Mouse (Mus musculus): ENCODE results near the gene Atp10a. TPM values are rescaled to one million over a fixed set of nuclear protein-coding genes. Genes with fewer than 3 reads are reported as not detected.

Gene Atp10a
- 1.5 TPM in 2 replicates for polyA plus RNA-seq (2012; rRNA removed)

DNA sequence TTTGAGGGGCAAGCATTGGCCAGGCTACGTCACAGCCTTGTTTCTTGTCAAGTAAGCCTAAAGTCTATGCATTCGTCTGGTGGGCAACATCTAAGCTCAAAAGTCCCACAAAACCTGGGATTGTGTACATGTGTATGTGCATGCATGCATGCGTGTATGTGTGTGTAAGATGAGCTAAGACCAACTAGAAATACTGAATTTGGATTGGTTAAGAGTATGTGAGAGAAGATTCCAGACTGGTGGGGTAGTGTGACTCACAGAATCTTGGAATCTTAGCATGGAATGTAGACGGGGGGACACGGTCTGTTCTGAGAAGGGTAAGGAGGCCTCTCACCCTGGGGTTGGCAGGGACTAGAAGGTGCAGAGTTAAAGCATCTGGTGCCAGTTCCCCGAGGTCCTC is at the start of gene Atp10a:
Atp10a (plus strand) TSS at position 301 of the 400 bp plus-strand sequence.
- no peaks in the 10 kb centered on the region for H3K27me3 ChIP-seq (replicated peaks; ENCODE audit: control insufficient read depth, insufficient read depth, low read length)
- no peaks in the 10 kb centered on the region for H3K4me1 ChIP-seq (ENCODE audit: control insufficient read depth, insufficient read depth, low read length)
- WGBS: 90% methylated on average over 6 of the region's 6 CpGs
- H3K4me3 ChIP-seq (ENCODE audit: insufficient read depth, low read depth, low read length): no peak within 1 kb of the TSS
- DNase-seq: no peak
- H3K27ac ChIP-seq (ENCODE audit: insufficient read depth, low read depth, low read length): no peak within 1 kb of the TSS
- TF ChIP-seq POLR2A (IDR thresholded peaks at IDR 0.05; ENCODE audit: low read depth, low read length) (no peak), CTCF (conservative IDR thresholded peaks at IDR 0.05; ENCODE audit: insufficient read depth, insufficient read length, low read depth, low read length) (no peak)
- H3K36me3 ChIP-seq (ENCODE audit: control insufficient read depth, insufficient read depth, low read length): no peaks in the 10 kb centered on the region

DNA sequence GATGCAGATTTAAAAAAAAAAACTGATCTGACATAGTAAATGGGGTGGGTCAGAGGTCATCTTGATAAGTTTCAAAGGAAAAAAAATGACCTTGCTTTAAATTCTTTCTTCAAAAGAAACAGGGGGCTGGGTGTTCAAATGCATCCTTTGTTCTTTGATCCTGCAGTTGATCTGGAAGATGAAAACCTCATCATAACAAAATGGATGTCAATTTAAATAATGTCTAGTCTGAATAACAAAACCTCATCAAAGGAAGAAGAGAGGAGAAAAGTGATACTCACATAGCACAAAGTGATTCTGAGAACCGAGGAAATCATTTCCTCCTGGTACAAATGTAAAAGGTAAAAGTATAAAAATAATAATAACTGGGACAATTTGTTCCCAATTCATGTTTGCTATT is 37.9 kb upstream of the Atp10a start:
- TF ChIP-seq CTCF (conservative IDR thresholded peaks at IDR 0.05; ENCODE audit: insufficient read depth, insufficient read length, low read depth, low read length) (no peak), POLR2A (IDR thresholded peaks at IDR 0.05; ENCODE audit: low read depth, low read length) (no peak)
- no peak overlapping the region for H3K4me3 ChIP-seq (ENCODE audit: insufficient read depth, low read depth, low read length)
- no peaks in the 10 kb centered on the region for H3K4me1 ChIP-seq (ENCODE audit: control insufficient read depth, insufficient read depth, low read length)
- no peaks in the 10 kb centered on the region for H3K36me3 ChIP-seq (ENCODE audit: control insufficient read depth, insufficient read depth, low read length)
- H3K27ac ChIP-seq (ENCODE audit: insufficient read depth, low read depth, low read length): no peak overlapping the region
- no peak for DNase-seq
- no peaks in the 10 kb centered on the region for H3K27me3 ChIP-seq (replicated peaks; ENCODE audit: control insufficient read depth, insufficient read depth, low read length)
- 24% methylated on average over 1 of the region's 1 CpGs for WGBS

DNA sequence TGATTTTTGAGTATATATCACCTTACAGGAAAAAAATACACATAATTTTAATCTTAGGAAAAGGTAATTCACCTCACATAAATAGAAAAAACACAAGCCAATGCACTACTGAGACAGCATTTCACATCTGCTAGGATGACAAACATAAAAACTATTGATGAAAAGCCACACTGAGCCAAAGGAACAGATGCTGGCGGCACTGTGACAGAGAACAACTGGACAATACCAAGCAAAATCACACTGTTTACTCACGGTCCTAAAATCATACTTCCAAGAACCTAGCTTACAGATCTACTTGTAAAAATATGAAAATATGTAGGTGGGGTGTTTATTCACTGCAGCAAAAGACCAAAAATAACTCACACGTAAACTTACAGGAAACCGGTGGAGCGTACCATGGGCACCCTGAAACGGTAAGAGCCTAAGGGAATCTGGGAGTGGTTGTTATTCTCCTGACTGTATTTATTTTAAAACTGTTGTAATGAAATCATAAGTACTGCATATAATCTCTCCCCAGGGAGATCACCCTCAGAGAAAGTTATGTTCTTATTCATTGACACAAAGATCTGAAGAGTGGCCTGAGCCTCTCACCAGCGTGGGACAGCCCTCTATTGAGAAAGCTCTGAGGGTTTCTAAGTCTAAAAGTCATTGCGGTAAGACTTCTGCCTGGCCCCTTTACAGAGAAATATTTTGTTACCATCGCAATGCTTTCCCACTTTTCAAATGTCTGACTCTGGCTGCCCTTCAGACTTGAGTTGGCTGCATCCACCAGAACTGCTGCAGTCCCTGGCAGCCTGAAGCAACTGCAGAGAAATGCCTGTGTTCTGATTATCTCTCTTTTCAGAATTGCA is 29.4 kb upstream of the Atp10a start:
- H3K4me1 ChIP-seq (ENCODE audit: control insufficient read depth, insufficient read depth, low read length): no peaks in the 10 kb centered on the region
- no peak for TF ChIP-seq CTCF (conservative IDR thresholded peaks at IDR 0.05; ENCODE audit: insufficient read depth, insufficient read length, low read depth, low read length)
- no peak for TF ChIP-seq POLR2A (IDR thresholded peaks at IDR 0.05; ENCODE audit: low read depth, low read length)
- no peak overlapping the region for H3K4me3 ChIP-seq (ENCODE audit: insufficient read depth, low read depth, low read length)
- no peak for DNase-seq
- 45% methylated on average over 9 of the region's 9 CpGs for WGBS
- H3K27ac ChIP-seq (ENCODE audit: insufficient read depth, low read depth, low read length): no peak overlapping the region
- H3K27me3 ChIP-seq (replicated peaks; ENCODE audit: control insufficient read depth, insufficient read depth, low read length): no peaks in the 10 kb centered on the region
- H3K36me3 ChIP-seq (ENCODE audit: control insufficient read depth, insufficient read depth, low read length): no peaks in the 10 kb centered on the region

DNA sequence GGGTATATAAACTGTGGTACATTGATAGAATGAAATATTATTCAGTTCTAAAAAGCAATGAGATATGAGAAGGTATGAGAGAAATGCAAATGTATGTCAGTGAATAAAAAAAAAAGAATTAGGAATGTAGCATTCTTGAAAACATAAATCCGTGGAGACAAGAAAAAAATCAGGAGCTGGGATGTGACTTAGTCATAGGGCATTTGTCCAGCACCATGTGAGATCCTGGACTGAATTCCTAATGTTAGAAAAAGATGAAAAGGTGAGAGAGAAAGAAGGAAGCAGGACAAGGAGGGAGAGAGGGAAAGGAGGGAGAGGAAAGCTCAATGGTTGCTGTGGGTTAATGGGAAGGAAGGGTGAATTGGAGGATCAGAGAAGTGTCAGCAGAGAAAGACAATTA is 28.6 kb upstream of the Atp10a start:
- no peak overlapping the region for H3K27ac ChIP-seq (ENCODE audit: insufficient read depth, low read depth, low read length)
- H3K4me3 ChIP-seq (ENCODE audit: insufficient read depth, low read depth, low read length): no peak overlapping the region
- no peak for TF ChIP-seq POLR2A (IDR thresholded peaks at IDR 0.05; ENCODE audit: low read depth, low read length)
- TF ChIP-seq CTCF (conservative IDR thresholded peaks at IDR 0.05; ENCODE audit: insufficient read depth, insufficient read length, low read depth, low read length): no peak
- no peak for DNase-seq
- H3K27me3 ChIP-seq (replicated peaks; ENCODE audit: control insufficient read depth, insufficient read depth, low read length): no peaks in the 10 kb centered on the region
- no peaks in the 10 kb centered on the region for H3K4me1 ChIP-seq (ENCODE audit: control insufficient read depth, insufficient read depth, low read length)
- no peaks in the 10 kb centered on the region for H3K36me3 ChIP-seq (ENCODE audit: control insufficient read depth, insufficient read depth, low read length)
- WGBS: 60% methylated on average over 1 of the region's 1 CpGs

DNA sequence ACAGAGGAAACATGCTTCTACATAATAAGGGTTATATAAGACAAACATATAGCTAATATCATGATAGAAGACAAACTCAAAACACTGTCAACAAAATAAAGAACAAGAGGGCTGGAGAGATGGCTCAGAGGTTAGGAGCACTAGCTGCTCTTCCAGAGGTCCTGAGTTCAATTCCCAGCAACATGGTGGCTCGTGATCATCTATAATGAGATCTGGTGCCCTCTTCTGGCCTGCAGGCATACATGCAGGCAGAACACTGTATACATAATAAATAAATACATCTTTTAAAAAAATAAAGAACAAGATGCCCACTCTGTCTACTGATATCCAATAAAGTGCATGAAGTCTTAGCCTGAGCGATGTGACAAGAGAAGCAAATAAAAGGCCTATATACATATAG is 26.7 kb upstream of the Atp10a start:
- TF ChIP-seq POLR2A (IDR thresholded peaks at IDR 0.05; ENCODE audit: low read depth, low read length) (no peak), CTCF (conservative IDR thresholded peaks at IDR 0.05; ENCODE audit: insufficient read depth, insufficient read length, low read depth, low read length) (no peak)
- H3K4me3 ChIP-seq (ENCODE audit: insufficient read depth, low read depth, low read length): no peak overlapping the region
- no peaks in the 10 kb centered on the region for H3K4me1 ChIP-seq (ENCODE audit: control insufficient read depth, insufficient read depth, low read length)
- 95% methylated on average over 2 of the region's 2 CpGs for WGBS
- no peak for DNase-seq
- no peaks in the 10 kb centered on the region for H3K27me3 ChIP-seq (replicated peaks; ENCODE audit: control insufficient read depth, insufficient read depth, low read length)
- H3K36me3 ChIP-seq (ENCODE audit: control insufficient read depth, insufficient read depth, low read length): no peaks in the 10 kb centered on the region
- no peak overlapping the region for H3K27ac ChIP-seq (ENCODE audit: insufficient read depth, low read depth, low read length)

DNA sequence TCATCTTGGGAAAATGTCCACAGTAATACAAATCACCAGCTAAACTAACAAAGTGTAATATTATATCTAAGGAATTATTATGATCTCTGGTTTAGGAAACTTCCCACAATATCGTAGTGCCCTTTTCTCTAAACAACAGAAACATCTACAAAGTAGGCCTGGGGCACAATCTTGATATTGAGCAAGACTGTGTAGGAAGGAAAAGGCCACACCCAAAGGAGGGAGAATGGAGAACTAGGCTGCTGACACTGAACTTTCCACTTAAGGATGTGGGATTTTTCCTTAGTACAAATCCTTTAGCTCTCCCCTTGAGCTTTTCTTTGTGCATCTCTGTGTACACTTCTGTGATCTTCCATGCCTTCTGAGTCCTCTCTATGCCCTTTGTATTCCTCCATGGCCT is 22.3 kb upstream of the Atp10a start:
- Histone ChIP-seq H3K4me3 (ENCODE audit: insufficient read depth, low read depth, low read length) (no peak overlapping the region), H3K4me1 (ENCODE audit: control insufficient read depth, insufficient read depth, low read length) (no peaks in the 10 kb centered on the region), H3K27me3 (replicated peaks; ENCODE audit: control insufficient read depth, insufficient read depth, low read length) (no peaks in the 10 kb centered on the region), H3K27ac (ENCODE audit: insufficient read depth, low read depth, low read length) (no peak overlapping the region), H3K36me3 (ENCODE audit: control insufficient read depth, insufficient read depth, low read length) (no peaks in the 10 kb centered on the region)
- 64% methylated on average over 1 of the region's 1 CpGs for WGBS
- DNase-seq: no peak
- TF ChIP-seq POLR2A (IDR thresholded peaks at IDR 0.05; ENCODE audit: low read depth, low read length): no peak
- TF ChIP-seq CTCF (conservative IDR thresholded peaks at IDR 0.05; ENCODE audit: insufficient read depth, insufficient read length, low read depth, low read length): no peak

DNA sequence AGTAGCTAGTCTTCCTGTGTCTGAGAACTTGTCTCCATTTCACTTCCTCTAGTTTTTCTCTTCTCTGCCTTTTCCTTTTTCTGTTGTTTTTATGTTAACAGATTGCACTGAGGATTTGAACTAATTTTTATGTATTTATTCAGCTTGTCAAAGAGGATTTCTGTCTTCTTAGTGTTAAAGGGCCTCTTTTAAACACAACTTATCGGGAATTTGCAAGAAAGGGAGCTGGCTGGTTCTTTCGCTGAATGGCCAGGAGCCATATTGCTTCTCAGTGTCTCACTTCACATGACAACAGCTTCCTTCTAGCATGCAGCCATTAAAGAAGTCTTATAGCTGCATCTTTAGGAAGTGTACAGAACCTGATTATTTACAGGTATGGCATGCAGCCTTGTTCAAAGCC is 16.3 kb upstream of the Atp10a start:
- Histone ChIP-seq H3K4me1 (ENCODE audit: control insufficient read depth, insufficient read depth, low read length) (no peaks in the 10 kb centered on the region), H3K36me3 (ENCODE audit: control insufficient read depth, insufficient read depth, low read length) (no peaks in the 10 kb centered on the region), H3K27me3 (replicated peaks; ENCODE audit: control insufficient read depth, insufficient read depth, low read length) (no peaks in the 10 kb centered on the region), H3K27ac (ENCODE audit: insufficient read depth, low read depth, low read length) (no peak overlapping the region), H3K4me3 (ENCODE audit: insufficient read depth, low read depth, low read length) (no peak overlapping the region)
- TF ChIP-seq POLR2A (IDR thresholded peaks at IDR 0.05; ENCODE audit: low read depth, low read length): no peak
- TF ChIP-seq CTCF (conservative IDR thresholded peaks at IDR 0.05; ENCODE audit: insufficient read depth, insufficient read length, low read depth, low read length): no peak
- no peak for DNase-seq
- WGBS: 98% methylated on average over 2 of the region's 2 CpGs
